Mouse (Mus musculus) left cerebral cortex, postnatal 14 days (tissue): ENCODE data around the gene Adcy4. TPM values are rescaled to one million over a fixed set of nuclear protein-coding genes. Genes with fewer than 3 reads are reported as not detected.
A peak's percentile ranks its signal among the peaks of the same experiment; 100 is the strongest.

Experiments used
- DNase-seq, 2 experiments: peaks; one replicate each; pipeline ENCODE4 v3.0.0; 2021 to 2022; ENCODE audit warnings: low spot score in 2 of 2, mixed read lengths in 1 of 2
- intact Hi-C: fragments of 180-260 bp; cut with DNase I; formaldehyde crosslinking; loops from one replicate; pipeline ENCODE4 v1.15.1; 2025
- long read RNA-seq, 2 experiments: library from polyadenylated mRNA; stranded (forward); transcript quantifications; one replicate each; pipeline ENCODE4 v2.0.0; 2021
- total RNA-seq, 2 experiments: library from RNA; stranded (reverse); gene quantifications; 2 replicates each; pipeline ENCODE4 v1.2.3; 2021

Gene Adcy4
- 1 to 10 TPM; 5.1 to 6.6 TPM for total RNA-seq
- long read RNA-seq, experiment 1, partial matches to known transcripts, result 1 of 7 reads
- long read RNA-seq, experiment 1, other reads (novel, unspliced or antisense), result 4 of 7 reads
- long read RNA-seq, experiment 2, partial matches to known transcripts, result 1 of 5 reads
- long read RNA-seq, experiment 2, other reads (novel, unspliced or antisense), result 3 of 5 reads

DNA sequence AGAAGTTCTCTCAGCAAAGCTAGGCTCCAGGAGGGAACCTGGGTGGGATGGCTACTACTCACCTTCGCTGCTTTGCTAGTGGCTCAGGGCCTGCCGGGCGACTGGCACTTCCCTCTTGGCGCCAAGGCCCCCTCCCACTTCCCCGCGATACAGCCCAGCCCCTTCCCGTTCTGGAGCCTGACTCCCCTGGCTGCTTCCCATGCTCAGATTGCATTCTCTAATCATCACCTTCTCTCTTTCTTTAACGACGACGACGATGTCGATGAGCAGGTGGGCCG, at the start of gene Adcy4:
TSS of gene Adcy4 (minus strand) at position 138 of the 278 bp plus-strand sequence.
- no peak for DNase-seq
- intact Hi-C loops, result loop anchor here (5.0 kb wide), 2 partner anchors 83 to 133 kb away; no protein-coding TSS in a partner anchor

DNA sequence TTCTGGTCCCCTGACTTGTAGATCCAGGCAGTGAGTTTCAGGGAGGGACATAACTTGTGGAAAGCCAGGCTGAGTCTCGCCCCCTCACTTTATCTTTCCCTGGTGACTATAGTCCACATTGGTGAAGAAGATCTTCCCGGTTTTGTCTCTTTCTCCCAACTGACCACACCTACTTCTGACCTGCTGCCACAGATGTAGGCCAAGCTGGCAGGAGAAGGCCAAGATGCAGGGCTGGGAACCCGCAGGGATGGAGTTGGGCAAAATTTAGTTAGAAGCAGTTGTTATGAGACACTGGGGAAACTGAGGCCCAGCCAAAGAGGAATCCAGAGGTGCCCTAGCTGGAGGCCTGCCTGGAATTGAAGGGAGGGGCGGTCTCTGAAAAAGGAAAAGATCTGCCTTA, 49.2 kb upstream of the Adcy4 start:
- intact Hi-C loops, result no loop called here

DNA sequence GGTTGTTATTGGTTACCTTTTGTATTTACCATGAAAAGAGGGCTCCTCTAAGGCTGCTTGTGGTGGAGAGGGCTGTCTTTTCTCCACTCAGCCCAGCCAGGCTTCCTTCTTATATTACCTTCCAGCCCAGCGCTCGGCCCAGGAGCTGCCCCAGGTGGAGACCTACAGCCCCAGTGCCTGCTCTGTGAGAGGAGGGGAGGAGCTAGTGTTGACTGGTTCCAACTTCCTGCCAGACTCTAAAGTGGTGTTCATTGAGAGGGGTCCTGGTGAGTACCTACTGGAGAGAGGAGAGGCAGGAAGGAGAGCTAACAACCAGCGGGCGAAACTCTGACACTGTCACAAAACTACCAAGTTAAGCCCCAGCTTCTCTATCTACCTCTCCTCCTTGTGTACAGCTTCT, 46.4 kb upstream of the Adcy4 start:
- intact Hi-C loops, result no loop called here
- no peak for DNase-seq

More for the DNA sequence above, 49.2 kb upstream of the Adcy4 start:
- DNase-seq, result no peak

DNA sequence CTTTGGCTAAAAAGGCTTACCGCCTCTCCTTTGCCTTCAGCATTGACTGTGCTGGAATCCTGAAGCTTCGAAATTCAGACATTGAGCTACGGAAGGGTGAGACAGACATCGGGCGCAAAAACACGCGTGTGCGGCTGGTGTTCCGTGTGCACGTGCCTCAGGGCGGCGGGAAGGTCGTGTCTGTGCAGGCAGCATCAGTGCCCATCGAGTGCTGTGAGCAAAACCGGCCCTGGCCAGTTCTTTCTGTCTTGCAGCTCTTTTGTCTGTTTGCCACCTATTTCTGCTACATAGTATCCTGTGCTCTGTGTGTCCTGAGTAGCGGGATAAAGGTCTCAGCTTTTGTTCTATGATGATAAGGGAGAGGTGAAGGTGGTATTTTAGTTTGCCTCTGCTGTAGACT, 46.0 kb upstream of the Adcy4 start:
- DNase-seq, result no peak

DNA sequence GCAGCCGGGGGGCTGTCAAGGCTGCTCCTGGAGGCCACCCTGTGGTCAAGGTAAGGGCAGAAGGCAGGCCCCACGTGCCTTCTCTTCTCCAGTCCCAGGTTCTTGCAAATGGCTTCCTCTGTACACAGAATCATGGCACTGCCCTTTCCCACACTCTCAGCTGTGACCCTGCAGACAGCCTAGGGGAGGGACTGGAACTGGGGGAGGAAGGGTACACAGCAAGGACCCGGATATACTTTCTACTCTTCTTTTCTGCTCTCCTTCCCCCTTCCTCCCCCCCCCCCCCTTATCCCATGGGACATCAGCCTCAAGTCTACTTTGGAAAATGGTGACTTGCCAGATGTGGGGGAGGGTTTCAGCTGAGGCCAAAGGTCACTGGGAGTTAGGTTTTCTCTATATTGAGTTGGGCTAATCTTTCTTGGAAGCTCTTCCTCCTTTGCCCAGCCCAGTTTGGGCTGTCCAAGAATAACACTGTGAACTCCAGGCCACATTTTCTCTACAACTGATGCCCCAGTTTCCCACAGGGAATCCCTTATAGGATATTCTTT, 44.9 kb upstream of the Adcy4 start:
- intact Hi-C loops, result no loop called here
- no peak for DNase-seq

More for the DNA sequence above, 46.0 kb upstream of the Adcy4 start:
- intact Hi-C loops, result no loop called here

DNA sequence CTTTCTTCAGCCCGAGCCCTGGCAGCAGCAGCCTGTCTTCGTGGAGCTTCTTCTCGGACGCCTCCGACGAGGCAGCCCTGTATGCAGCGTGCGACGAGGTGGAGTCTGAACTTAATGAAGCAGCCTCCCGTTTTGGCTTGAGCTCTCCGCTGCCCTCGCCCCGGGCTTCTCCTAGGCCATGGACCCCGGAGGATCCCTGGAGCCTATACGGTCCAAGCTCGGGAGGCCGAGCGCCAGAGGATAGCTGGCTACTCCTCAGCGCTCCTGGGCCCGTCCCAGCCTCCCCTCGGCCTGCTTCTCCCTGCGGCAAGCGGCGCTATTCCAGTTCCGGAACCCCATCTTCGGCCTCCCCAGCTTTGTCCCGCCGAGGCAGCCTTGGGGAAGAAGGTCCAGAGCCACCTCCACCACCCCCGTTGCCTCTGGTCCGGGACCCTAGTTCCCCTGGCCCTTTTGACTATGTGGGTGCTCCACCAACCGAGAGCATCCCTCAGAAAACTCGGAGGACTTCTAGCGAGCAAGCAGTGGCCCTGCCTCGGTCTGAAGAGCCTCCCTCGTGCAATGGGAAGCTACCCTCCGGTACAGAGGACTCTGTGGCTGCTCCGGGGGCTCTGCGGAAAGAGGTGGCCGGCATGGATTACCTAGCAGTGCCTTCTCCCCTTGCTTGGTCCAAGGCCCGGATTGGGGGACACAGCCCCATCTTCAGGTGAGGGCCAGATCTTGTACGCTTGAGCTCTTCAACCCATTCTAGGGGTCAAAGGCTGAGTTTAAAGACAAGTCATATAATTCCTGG, 42.9 kb upstream of the Adcy4 start:
- intact Hi-C loops, result no loop called here
- DNase-seq, result no peak

DNA sequence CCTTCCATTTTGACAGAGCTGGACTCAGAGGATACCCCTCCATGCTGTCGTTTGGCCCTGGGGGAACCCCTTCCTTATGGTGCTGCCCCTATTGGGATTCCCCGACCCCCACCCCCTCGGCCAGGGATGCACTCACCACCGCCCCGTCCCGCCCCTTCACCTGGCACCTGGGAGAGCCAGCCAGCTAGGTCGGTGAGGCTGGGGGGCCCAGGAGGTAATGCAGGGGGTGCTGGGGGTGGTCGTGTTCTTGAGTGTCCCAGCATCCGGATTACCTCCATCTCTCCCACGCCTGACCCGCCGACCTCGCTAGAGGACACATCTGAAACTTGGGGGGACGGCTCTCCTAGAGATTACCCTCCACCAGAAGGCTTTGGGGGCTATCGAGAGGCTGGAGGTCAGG, 42.2 kb upstream of the Adcy4 start:
- intact Hi-C loops, result no loop called here
- peak in 1 of 2 experiments; percentile 1 for DNase-seq

DNA sequence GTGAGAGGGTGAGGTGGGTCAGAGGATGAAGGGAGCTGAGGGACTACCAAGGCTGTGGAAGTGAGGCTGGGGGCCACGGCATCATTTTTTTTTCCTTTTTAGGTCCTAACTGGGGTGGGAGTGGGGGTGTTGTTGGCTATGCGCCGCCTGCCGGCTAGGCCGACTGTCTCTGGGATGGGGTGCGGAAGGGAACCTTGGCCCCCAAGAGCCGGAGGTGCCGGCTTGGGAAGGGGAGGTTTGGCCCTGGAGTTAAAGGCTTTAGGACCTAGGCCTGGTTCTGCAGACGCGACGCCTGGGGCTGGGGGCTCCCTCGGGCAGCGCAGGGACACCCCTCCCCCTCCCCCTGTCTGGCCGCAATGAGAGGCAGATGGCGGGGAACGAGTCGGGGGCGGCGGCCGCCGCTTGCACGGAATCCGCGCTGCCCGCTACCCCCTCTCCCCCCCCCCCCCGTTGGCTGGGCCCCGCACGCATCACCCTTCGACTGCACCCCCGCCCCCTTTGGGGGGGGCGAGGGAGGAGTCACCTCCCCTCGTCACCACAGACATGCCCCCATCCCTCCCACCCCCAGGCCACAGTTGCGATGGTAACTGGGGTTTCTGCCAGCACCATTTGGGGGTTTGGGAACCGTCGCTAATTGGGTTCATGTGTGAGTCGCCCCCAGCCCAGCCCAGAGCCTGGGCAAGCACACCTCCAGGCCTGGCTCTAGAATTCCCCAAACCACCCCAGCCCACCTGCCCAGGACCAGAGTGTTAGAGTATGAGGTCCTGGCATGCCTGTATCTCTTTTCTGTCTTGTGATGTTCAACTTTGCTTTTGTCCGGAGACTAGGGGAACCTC, 41.5 kb upstream of the Adcy4 start:
- intact Hi-C loops, result no loop called here
- DNase-seq, result peak in 1 of 2 experiments; percentile 4

DNA sequence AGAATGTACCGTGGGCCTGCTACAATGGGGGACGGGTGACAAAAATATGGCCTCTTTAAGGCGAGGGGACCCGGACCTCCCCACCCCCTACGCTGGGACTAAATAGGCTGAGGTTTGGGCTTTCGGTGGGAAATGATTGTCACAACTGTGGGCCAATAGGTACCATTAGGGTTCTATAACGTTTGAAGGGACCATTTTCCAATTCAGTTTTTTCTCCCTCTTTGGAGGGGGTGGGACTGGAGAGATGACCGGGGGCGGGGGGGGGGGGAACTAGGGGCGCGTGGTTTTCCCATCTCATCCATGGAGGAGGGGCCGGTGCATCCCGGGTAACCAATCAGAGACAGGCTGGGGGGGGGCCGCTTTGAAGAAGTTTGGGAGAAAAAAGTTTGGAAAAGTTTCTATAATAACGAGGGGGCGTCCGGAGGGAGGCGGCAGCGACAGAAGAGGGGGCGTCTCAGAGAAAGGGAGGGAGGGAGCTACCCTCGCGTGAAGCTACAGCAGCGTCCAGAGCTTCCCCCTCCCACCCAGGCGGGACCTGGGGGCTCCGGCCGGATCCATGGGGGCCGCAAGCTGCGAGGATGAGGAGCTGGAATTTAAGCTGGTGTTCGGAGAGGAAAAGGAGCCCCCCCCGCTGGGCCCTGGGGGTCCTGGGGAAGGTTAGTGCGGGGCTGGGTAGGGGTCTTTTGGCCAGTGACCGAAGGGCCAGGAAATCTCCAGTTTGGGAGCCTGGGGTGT, 40.8 kb upstream of the Adcy4 start:
- intact Hi-C loops, result loop anchor here (5.0 kb wide), 2 partner anchors 38 to 93 kb away; no protein-coding TSS in a partner anchor
- peak in 1 of 2 experiments; percentile 2 for DNase-seq

DNA sequence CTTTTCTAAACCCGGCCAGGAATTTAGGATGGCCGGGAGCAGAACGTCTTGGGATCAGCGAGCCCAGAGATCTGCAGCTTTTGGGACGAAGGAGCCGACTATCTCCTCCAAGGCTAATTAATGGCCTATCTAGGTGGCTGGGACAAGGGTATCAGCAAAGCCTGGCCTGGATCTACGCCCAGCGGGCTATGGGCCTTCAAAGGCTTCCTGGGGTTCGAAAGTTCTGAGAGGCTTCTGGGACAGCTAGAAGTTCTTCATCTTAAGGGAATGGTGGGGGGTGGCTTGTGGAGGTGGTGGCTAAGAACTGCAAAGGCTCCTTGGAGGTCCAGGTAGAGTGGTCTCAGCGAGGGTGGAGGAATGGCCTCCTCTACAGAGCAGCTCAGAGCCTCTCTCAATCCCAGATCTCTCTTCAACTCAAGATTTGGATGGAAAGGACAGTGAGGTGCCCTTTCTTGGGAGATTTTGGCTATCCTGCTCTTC, 40.1 kb upstream of the Adcy4 start:
- intact Hi-C loops, result loop anchor here (5.0 kb wide), 2 partner anchors 38 to 93 kb away; no protein-coding TSS in a partner anchor
- DNase-seq, result peak in 1 of 2 experiments; percentile 3

DNA sequence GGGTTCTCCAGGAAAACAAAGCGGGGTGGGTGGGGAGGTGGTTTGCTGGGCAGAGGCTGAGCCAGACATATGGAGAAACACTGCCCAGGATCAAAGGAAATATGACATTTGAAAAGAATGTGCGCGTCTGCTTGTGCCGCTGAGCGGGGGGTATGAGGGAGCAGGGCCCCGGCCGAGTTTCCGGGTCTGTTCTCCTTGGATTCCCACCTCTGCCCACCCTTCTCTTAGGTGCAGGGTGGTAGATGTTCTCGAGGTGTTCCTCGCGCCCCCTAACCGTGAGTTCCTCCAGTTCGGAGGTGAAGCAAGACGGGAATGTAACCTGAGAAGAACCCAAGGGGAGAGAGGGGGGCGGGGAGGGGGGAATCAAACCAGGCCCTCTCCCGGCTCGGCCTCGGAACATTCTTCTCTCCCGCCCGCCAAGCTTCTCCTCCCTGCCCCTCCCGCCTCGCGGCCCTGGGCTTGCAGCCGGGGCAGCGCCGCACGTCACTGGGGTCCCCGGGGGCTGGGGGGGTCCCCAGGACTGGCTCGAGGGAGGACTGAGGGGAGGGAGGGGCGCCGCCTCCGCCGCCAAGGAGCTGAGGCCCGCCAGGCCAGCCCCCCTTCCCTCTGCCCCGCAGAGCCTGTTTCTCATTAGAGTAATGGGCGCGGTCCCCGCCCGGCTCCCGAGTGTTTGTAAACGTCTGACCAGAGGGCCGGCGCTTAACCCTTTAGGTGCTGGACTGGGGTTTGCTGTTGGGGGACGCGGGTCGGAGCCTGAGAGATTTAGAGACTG, 39.3 kb upstream of the Adcy4 start, which contains the start of gene Nfatc4:
TSS of gene Nfatc4 (plus strand) at position 154 of the 772 bp plus-strand sequence.
- DNase-seq, result peak in 1 of 2 experiments; percentile 34
- intact Hi-C loops, result loop anchor here (5.0 kb wide), 2 partner anchors 39 to 94 kb away; no protein-coding TSS in a partner anchor

DNA sequence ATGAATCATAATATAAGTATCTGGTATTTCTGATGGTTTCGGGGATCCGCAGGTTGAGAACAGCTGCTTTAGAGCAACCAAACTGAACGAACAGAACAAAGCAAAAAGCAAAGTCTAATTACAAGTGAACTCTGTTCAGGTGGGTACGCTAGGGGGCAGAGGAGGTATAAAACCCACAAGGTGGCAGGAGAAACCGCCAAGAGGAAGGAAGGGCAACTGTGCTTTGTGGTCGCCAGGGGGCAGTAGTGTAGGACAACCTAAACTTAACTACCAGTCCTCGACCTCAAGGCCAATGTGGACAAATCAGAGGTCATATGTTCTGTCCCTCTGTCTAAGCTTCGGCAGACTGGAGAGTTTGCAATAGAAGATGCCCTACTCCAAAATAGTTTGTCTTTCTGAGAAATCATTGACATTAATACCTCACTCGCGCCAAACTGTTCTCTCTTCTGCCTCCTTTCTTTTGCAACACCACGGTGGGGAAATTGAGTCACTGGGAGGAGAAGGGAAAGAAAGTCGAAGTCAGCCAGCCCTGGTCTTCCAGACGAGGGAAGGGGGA, 38.6 kb upstream of the Adcy4 start:
- intact Hi-C loops, result loop anchor here (5.0 kb wide), 2 partner anchors 40 to 95 kb away; no protein-coding TSS in a partner anchor
- peak; percentile 65 to 74 for DNase-seq

DNA sequence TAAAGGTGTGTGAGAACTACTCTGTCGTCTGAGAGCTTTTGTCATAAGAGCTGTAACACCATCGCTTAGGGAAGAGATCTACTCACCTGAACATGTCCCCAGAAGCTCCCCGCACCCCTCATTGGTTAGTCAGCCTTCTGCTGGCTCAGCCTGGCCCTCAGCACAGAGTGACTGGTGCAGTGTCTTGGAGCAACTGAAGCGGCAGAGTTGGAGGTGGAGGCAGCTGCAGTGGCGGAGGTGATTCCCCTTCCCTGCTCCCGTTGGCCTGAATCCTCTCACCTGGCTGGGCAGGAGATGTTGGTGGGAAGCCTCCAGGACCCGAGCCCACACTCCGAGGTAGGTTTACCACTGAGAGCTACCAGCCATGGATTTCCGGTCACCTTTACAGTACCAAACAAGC, 36.7 kb upstream of the Adcy4 start:
- DNase-seq, result no peak
- intact Hi-C loops, result loop anchor here (5.0 kb wide), 2 partner anchors 42 to 97 kb away; no protein-coding TSS in a partner anchor

DNA sequence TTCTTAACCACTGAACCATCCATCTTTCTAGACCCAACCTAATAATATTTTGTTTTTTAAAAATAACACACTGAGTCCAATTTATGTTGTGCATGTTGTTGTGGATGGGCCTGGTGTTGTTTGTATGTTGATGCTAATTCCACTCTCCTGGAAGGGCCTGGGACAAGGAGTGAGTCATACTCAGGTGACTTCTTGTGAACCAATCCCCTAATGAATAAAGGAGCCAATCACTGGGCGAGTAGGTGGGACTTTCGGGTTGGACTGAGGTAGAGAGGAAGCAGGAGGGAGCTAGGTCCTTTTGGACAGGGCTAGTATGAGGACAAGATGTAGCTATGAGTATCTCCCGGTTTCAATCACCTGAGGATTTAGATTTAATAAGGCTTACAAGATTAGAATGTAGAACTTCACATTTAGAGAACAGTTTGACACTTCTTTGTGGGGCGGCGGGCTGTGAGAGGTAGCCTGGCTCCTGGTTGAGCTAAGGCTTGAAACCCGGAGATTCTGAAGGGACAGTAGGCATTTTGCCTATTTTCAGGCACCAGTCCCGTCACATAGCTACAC, 36.0 kb upstream of the Adcy4 start:
- intact Hi-C loops, result loop anchor here (5.0 kb wide), 2 partner anchors 42 to 97 kb away; no protein-coding TSS in a partner anchor
- no peak for DNase-seq

DNA sequence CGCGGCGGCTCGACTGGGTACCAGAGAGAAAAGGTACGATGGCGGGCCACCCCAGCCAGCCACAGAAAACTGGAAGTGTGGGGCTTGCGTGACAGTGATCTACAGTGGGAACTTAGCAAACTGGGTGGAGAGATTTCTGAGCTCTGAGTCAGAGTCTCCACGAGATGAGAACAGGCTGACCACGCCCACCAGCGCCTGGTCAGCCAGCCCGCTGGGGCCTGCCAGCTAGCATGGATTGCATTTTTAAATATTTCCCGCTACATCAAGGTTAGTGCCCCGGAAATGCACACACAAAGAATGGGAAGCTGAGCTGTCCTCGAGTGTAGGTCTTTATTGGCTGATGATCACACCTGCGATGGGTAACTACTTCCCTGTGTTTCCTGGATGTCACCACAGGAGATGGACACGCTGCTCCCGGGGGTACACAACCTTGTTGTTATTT, 31.4 kb upstream of the Adcy4 start:
- DNase-seq, result peak in 1 of 2 experiments; percentile 47
- intact Hi-C loops, result no loop called here

DNA sequence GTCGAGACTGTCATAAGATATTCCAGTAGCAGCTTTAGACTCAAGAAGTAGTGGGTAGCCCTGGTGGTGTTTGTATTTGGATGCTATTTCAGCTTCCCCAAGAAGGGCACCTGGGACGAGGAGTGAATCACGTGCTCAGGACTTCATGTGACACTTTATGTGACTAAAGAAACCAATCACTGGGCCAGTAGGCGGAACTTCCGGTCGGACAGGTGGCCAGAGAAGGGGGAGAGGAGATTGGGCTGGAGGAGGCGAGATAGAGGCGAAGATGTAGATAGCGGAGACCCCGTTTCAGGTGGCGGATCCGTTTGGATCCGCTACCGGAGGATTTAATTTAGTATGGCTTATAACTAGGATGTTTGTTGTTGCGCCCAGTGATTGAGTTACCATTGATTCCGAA, 31.0 kb upstream of the Adcy4 start:
- peak; percentile 64 to 76 for DNase-seq
- intact Hi-C loops, result no loop called here
